Mouse (Mus musculus) neural tube, embryonic 14.5 days (tissue): ENCODE results near the gene Mrpl4. TPM values are rescaled to one million over a fixed set of nuclear protein-coding genes. Genes with fewer than 3 reads are reported as not detected.
"Not testable (repeated sequence)": the region's sequence is repeated elsewhere in the genome, so short reads cannot be mapped to it uniquely, and the experiment has no call there.

ENCODE experiments used
- ATAC-seq: fragments of 200-750 bp; cut with Nextera tagmentation; 2 replicates; pipeline ENCODE4 v1.8.0; 2017; ENCODE audit warnings: low read depth, mild to moderate bottlenecking, moderate TSS enrichment, moderate library complexity
- H3K27ac ChIP-seq: fragments of 300-500 bp; sonication (generic); 2 replicates; pipeline ENCODE4 v1.5.1; 2014; ENCODE audit warnings: low read depth, mild to moderate bottlenecking, control low read depth, low read length, moderate library complexity, mixed read lengths
- H3K27me3 ChIP-seq: fragments of 300-500 bp; sonication (generic); 2 replicates; pipeline ENCODE4 v1.6.1; 2014; ENCODE audit warnings: low read length; ENCODE audit not compliant: control insufficient read depth, insufficient read depth
- H3K36me3 ChIP-seq: fragments of 300-500 bp; sonication (generic); 2 replicates; pipeline ENCODE4 v1.6.1; 2014; ENCODE audit warnings: low read length, mixed read lengths; ENCODE audit not compliant: control insufficient read depth, insufficient read depth
- H3K4me1 ChIP-seq: fragments of 300-500 bp; sonication (generic); 2 replicates; pipeline ENCODE4 v1.6.1; 2014; ENCODE audit warnings: low read length; ENCODE audit not compliant: control insufficient read depth, insufficient read depth
- H3K4me2 ChIP-seq: fragments of 300-500 bp; sonication (generic); 2 replicates; pipeline ENCODE4 v1.6.1; 2014; ENCODE audit warnings: mild to moderate bottlenecking, low read depth, low read length, control low read depth
- H3K4me3 ChIP-seq: fragments of 300-500 bp; sonication (generic); 2 replicates; pipeline ENCODE4 v1.5.1; 2014; ENCODE audit warnings: low read depth, low read length, control low read depth, mixed read lengths
- H3K9ac ChIP-seq: fragments of 300-500 bp; sonication (generic); replicated peaks from 2 replicates; pipeline ENCODE4 v1.6.1; 2014; ENCODE audit warnings: low read depth, mild to moderate bottlenecking, control low read depth, low read length, mixed read lengths
- H3K9me3 ChIP-seq: fragments of 300-500 bp; sonication (generic); 2 replicates; pipeline ENCODE4 v1.6.1; 2016; ENCODE audit warnings: low read length; ENCODE audit not compliant: control insufficient read depth
- WGBS: fragments of 180-500 bp; shearing (Covaris S2); extraction: QIAGEN DNeasy Blood & Tissue Kit; methylation state at CpG from one replicate; pipeline ENCODE4 v1.1.7; 2014; 5-methylcytosine and 5-hydroxymethylcytosine counted together
- polyA plus RNA-seq: library from polyadenylated mRNA; unstranded; fragments of >200 nt; fragmentation: Nextera tagmentation; extraction: Ambion mirVana; gene quantifications from 2 replicates; pipeline ENCODE4 v1.2.1, GENCODE M21; 2014

Gene Mrpl4
- polyA plus RNA-seq, 1 experiment from 2014 or later: 115 TPM

DNA sequence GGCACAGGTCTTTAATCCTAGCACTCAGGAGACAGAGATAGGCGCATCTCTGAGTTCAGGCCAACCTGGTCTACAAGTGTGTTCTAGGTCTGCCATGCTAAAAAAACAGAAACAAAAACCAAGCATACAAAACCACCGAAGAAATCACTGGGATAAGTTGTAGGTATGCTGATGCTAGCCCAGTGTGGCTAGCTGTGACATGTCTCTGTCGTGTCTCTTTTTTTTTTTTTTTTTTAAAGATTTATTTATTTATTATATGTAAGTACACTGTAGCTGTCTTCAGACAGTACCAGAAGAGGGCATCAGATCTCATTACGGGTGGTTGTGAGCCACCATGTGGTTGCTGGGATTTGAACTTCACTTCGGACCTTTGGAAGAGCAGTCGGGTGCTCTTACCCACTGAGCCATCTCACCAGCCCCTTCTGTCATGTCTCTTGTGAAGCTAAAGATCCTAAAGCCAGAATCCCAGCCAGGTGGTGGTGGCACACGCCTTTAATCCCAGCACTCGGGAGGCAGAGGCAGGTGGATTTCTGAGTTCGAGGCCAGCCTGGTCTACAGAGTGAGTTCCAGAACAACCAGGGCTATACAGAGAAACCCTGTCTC lies 8.5 kb downstream of the Mrpl4 start:
- not testable (repeated sequence) for ATAC-seq, H3K4me2 ChIP-seq, H3K9ac ChIP-seq, H3K9me3 ChIP-seq, H3K4me1 ChIP-seq, H3K4me3 ChIP-seq, H3K27ac ChIP-seq
- WGBS: 72% methylated on average over 9 of the region's 9 CpGs
- peaks cover 12% of the 10 kb centered on the region for H3K27me3 ChIP-seq
- peaks cover 22% of the 10 kb centered on the region; the same call in 1 of the 2 replicates for H3K36me3 ChIP-seq

- 70% methylated on average over 5 of the region's 5 CpGs for WGBS
- H3K4me2 ChIP-seq: no peak overlapping the region
- no peak for ATAC-seq
Measured at GRCm38 (mm10) chr9:21011846-21012312, 9.3 kb downstream of the Mrpl4 start.

DNA sequence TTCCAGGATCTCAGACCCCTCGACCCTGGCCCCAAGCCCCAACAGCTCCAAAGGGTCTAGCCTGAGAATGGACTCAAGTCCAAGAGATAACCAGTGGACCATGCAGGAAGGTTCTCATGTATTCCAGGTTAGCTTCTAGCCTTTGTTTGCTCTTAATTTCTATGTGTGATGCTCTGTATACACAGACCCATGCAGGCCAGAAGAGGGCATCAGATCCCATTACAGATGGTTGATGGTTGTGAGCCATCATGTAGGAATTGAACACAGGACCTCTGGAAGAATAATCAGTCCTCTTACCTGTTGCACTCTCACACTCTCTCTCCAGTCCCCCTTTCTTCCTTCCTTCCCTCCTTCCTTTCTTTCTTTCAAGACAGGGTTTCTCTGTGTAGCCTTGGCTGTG lies 9.8 kb downstream of the Mrpl4 start:
- H3K36me3 ChIP-seq: peaks cover 14% of the 10 kb centered on the region; the same call in 1 of the 2 replicates
- no peak for ATAC-seq

More at GRCm38 (mm10) chr9:21011846-21012312, 9.3 kb downstream of the Mrpl4 start:
- H3K4me1 ChIP-seq: no peaks in the 10 kb centered on the region
- H3K27ac ChIP-seq: no peak overlapping the region
- H3K9ac ChIP-seq: no peak overlapping the region
- H3K27me3 ChIP-seq: peaks cover 16% of the 10 kb centered on the region
- H3K9me3 ChIP-seq: no peaks in the 10 kb centered on the region
- H3K36me3 ChIP-seq: peaks cover 17% of the 10 kb centered on the region; the same call in 1 of the 2 replicates
- H3K4me3 ChIP-seq: no peak overlapping the region

DNA sequence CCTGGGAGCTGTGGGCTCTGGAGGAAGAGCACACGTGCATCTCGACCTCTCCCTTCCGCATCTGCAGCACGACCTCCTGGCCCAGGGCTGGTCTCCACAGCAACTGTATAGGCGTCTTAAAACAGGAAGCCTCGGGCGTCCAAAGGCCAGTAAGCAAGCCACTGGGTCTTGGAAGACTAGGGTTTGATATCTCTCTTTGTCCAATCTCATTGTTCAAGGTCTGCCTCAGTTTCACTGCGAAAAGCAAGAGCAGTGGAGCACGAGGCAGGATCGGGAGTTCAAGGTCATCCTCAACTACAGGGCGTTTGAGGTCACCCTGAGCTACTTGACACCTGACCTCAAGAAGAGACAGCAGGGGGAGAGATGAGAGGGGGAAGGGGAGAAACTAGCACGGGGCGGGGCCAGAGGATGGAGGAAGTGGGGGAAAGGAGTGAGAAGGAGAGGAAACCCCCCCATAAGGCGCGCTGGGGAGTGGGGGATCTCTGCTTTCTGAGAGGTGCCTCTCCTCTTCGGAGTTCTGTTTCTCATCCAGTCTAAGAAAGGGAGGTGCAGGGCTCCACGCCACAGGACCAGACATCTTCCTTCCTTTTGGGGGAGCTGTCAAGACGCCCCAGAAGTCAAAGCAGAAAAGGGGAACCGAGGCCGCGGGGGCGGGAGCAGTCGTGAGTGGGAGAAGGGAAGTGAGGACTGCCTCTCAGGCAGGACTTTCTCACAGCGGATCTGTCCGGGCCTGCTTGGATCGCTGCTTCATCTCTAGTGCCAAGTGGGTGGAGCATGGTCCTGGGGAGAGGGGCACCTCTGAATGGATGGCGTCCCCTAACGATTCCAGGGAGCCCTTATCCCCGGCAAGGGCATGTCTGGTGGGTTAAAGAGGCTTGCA lies 12.4 kb downstream of the Mrpl4 start:
- Histone ChIP-seq H3K27ac (no peak overlapping the region), H3K4me2 (peak overlapping the region; percentile 17; the same call in 1 of the 2 replicates), H3K4me1 (no peaks in the 10 kb centered on the region), H3K9ac (no peak overlapping the region), H3K27me3 (peaks cover 28% of the 10 kb centered on the region), H3K36me3 (no peaks in the 10 kb centered on the region), H3K4me3 (peak overlapping the region; percentile 7; the same call in 1 of the 2 replicates), H3K9me3 (no peaks in the 10 kb centered on the region)
- WGBS: 1% methylated on average over 28 of the region's 29 CpGs
- no peak for ATAC-seq

More for the DNA sequence above, 9.8 kb downstream of the Mrpl4 start:
- H3K4me3 ChIP-seq: no peak overlapping the region
- 33% methylated on average over 1 of the region's 1 CpGs for WGBS
- H3K4me2 ChIP-seq: no peak overlapping the region
- no peak overlapping the region for H3K27ac ChIP-seq
- H3K4me1 ChIP-seq: no peaks in the 10 kb centered on the region
- H3K9ac ChIP-seq: no peak overlapping the region
- H3K9me3 ChIP-seq: no peaks in the 10 kb centered on the region
- peaks cover 19% of the 10 kb centered on the region for H3K27me3 ChIP-seq

- no peaks in the 10 kb centered on the region for H3K36me3 ChIP-seq
- no peaks in the 10 kb centered on the region for H3K4me1 ChIP-seq
- under 1% methylated on average over 30 of the region's 30 CpGs for WGBS
- peak within 1 kb of the TSS; percentile 7; the same call in 1 of the 2 replicates for H3K4me3 ChIP-seq
- no peak within 1 kb of the TSS for H3K27ac ChIP-seq
- H3K9ac ChIP-seq: 0 out of 2 replicates have a peak within 1 kb of the TSS, but pooled peaks have one; percentile 11
- peak within 1 kb of the TSS; percentile 17; the same call in 1 of the 2 replicates for H3K4me2 ChIP-seq
- H3K27me3 ChIP-seq: peaks cover 28% of the 10 kb centered on the region
- ATAC-seq: peak; percentile 41
- H3K9me3 ChIP-seq: no peaks in the 10 kb centered on the region
Measured at GRCm38 (mm10) chr9:21015571-21016130, 13.1 kb downstream of the Mrpl4 start, which contains the start of gene Icam1. Gene Icam1 (plus strand): TSS chr9:21015985.

DNA sequence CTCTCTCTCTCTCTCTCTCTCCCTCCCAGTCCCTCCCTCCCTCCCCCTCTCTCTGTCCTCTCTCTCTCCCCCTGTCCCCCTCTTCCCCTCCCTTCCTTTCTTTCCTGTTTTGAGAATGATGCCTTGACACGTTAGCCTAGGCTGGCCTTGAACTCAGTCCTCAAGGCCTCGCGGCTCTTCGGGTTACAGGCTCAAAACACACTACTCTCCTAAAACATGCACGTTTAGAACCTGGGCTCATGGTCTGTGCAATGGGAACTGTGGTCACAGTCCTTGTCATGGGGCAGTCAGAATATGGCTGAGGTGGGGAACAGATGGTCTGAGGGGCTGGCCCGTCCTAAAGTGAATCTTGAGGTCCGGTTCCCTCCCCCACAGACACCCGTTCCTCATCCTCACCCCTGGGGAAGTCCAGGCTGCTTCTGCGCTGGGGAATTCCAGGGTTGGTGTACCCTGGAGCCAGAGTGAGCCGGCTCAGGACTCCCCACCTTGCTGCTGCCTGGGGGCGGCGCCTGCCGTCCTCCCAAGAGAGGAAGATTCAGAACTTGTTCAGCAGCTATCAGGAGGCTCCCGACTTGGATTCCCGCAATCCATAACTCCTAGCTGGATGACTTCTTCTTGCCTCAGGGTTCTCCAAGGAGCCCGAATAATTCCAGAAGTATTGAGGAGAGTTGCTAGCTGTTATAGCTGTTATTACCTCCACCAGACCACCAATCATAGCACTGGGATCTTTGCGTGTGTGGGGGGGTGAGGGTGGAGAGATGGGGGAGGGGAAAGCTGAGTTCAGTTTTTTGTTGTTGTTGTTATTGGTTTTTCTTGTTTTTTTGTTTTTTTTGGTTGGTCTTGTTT lies 14.0 kb downstream of the Mrpl4 start:
- WGBS: 8% methylated on average over 17 of the region's 17 CpGs
- H3K9me3 ChIP-seq: no peaks in the 10 kb centered on the region
- no peak overlapping the region for H3K4me3 ChIP-seq
- no peaks in the 10 kb centered on the region for H3K36me3 ChIP-seq
- peaks cover 28% of the 10 kb centered on the region for H3K27me3 ChIP-seq
- no peak for ATAC-seq
- no peak overlapping the region for H3K27ac ChIP-seq
- no peaks in the 10 kb centered on the region for H3K4me1 ChIP-seq
- H3K4me2 ChIP-seq: no peak overlapping the region
- H3K9ac ChIP-seq: no peak overlapping the region

- no peaks in the 10 kb centered on the region for H3K36me3 ChIP-seq
- no peaks in the 10 kb centered on the region for H3K4me1 ChIP-seq
- 31% methylated on average over 4 of the region's 4 CpGs for WGBS
- H3K9ac ChIP-seq: no peak overlapping the region
- H3K4me3 ChIP-seq: no peak overlapping the region
- no peak for ATAC-seq
- no peak overlapping the region for H3K27ac ChIP-seq
- H3K9me3 ChIP-seq: no peaks in the 10 kb centered on the region
- H3K27me3 ChIP-seq: peaks cover 28% of the 10 kb centered on the region
- no peak overlapping the region for H3K4me2 ChIP-seq
Measured at GRCm38 (mm10) chr9:21017177-21017575, 14.6 kb downstream of the Mrpl4 start.

DNA sequence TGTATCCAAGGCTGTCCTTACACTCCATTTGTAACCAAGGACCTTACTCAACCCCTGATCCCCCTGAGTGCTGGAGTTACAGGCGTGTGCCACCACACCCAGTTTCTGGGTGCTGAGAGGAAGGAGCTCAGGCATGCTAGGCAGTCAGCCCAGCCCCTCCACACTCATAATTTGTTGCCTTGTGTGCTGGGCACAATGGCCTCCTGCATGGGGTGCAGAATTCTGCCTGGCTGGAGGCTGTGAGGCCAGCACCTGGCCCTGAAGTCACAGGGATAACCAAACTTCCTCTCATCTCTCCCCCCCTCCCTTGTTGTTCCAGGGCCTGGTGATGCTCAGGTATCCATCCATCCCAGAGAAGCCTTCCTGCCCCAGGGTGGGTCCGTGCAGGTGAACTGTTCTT lies 16.1 kb downstream of the Mrpl4 start:
- Histone ChIP-seq H3K27me3 (peaks cover 28% of the 10 kb centered on the region), H3K4me2 (no peak overlapping the region), H3K36me3 (no peaks in the 10 kb centered on the region), H3K4me3 (no peak overlapping the region), H3K27ac (no peak overlapping the region), H3K4me1 (no peaks in the 10 kb centered on the region), H3K9me3 (no peaks in the 10 kb centered on the region), H3K9ac (no peak overlapping the region)
- no peak for ATAC-seq
- 62% methylated on average over 2 of the region's 2 CpGs for WGBS
